Mouse (Mus musculus) kidney, adult 2 months (tissue): ENCODE measurements around the gene Trim27. TPM values are rescaled to one million over a fixed set of nuclear protein-coding genes. Genes with fewer than 3 reads are reported as not detected.

Experiments used
- DNase-seq: peaks from one replicate; pipeline ENCODE4 v3.0.0; 2021
- H3K27ac ChIP-seq: fragments of 200-500 bp; 2 replicates; pipeline ENCODE4 v1.5.1; 2012; ENCODE audit warnings: low read depth, low read length, control low read depth, inconsistent platforms; ENCODE audit not compliant: insufficient read depth
- H3K27me3 ChIP-seq: fragments of 200-500 bp; replicated peaks from 2 replicates; pipeline ENCODE4 v1.6.1; 2012; ENCODE audit warnings: mild to moderate bottlenecking, moderate library complexity, low read length, inconsistent platforms; ENCODE audit not compliant: control insufficient read depth, insufficient read depth
- H3K36me3 ChIP-seq: fragments of 200-500 bp; 2 replicates; pipeline ENCODE4 v1.6.1; 2012; ENCODE audit warnings: mild to moderate bottlenecking, moderate library complexity, low read length, inconsistent platforms; ENCODE audit not compliant: control insufficient read depth, insufficient read depth
- H3K4me1 ChIP-seq: fragments of 200-500 bp; 2 replicates; pipeline ENCODE4 v1.6.1; 2011; ENCODE audit warnings: low read length; ENCODE audit not compliant: control insufficient read depth, insufficient read depth
- H3K4me3 ChIP-seq: fragments of 200-500 bp; 2 replicates; pipeline ENCODE4 v1.5.1; 2011; ENCODE audit warnings: mild to moderate bottlenecking, low read depth, low read length, control low read depth; ENCODE audit not compliant: insufficient read depth
- CTCF ChIP-seq: fragments of 200-500 bp; conservative IDR thresholded peaks from 2 replicates; pipeline ENCODE4 v1.5.1; 2011; ENCODE audit warnings: low read depth, mild to moderate bottlenecking, control low read depth, low read length, moderate library complexity, mixed read lengths; ENCODE audit not compliant: insufficient read depth, insufficient read length
- POLR2A ChIP-seq: fragments of 200-500 bp; IDR thresholded peaks from one replicate; pipeline ENCODE4 v1.6.1; 2011; ENCODE audit warnings: low read depth, low read length, control low read depth
- WGBS: fragments of 180-500 bp; shearing (Covaris S2); methylation state at CpG from one replicate; pipeline ENCODE4 v1.1.7; 2018; 5-methylcytosine and 5-hydroxymethylcytosine counted together
- polyA plus RNA-seq: library from polyadenylated mRNA; depleted of rRNA; stranded (reverse); fragments of >200 nt; gene quantifications from 2 replicates; pipeline ENCODE4 v1.2.3, GENCODE M21; 2012

Gene Trim27
- polyA plus RNA-seq, 1 experiment = 30.2 TPM

DNA sequence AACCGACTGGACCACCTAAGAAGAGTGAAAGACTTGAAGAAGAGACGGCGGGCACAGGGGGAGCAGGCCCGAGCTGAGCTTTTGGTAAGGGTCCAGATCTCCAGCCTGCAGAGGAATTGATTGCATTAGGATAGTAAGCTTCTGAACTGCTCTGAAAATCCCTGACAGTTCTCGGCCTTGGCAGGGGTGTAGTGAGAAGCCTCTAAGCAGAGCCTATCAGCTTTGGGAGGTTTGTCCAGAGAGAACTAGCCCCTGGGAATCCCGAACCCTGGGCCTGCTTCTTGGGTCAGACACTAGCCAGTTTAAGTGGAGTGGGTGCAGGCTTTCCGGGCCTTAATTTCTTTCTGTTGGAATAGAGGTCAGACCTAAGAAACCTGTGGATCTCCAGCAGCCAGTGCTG is 2.8 kb downstream of the Trim27 start:
- Histone ChIP-seq H3K27me3 (no peaks in the 10 kb centered on the region), H3K36me3 (no peaks in the 10 kb centered on the region; the same call in 1 of the 2 replicates), H3K4me3 (no peak overlapping the region)

DNA sequence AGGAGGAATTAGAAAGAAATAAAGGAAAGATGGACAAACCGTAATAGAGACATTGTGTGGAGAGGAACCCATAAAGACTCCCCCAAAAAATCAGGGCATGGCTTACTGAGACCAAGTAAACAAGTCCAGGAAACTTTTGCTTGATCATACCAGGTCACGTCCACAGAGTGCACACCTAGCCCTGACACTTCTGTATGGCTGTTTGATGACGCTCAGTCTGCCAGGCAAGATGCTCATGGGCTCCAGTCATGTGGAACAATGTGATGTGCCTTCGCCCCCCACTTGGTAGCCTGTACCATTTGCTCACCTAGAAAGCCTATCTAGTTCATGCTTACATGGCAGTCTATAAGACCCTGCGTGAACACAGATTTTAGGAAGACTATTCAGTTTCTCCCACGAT is 3.8 kb downstream of the Trim27 start:
- H3K36me3 ChIP-seq = no peaks in the 10 kb centered on the region; the same call in 1 of the 2 replicates
- no peaks in the 10 kb centered on the region; the same call in 1 of the 2 replicates for H3K4me1 ChIP-seq
- TF ChIP-seq CTCF (no peak), POLR2A (no peak)
- 85% methylated on average over 6 of the region's 6 CpGs for WGBS
- DNase-seq = no peak
- no peaks in the 10 kb centered on the region for H3K27me3 ChIP-seq
- no peak overlapping the region for H3K27ac ChIP-seq
- H3K4me3 ChIP-seq = no peak overlapping the region

More for the DNA sequence above, 2.8 kb downstream of the Trim27 start:
- no peak for DNase-seq
- TF ChIP-seq POLR2A (no peak), CTCF (no peak)
- Histone ChIP-seq H3K4me1 (no peaks in the 10 kb centered on the region; the same call in 1 of the 2 replicates), H3K27ac (no peak overlapping the region)
- WGBS = 70% methylated on average over 7 of the region's 7 CpGs

DNA sequence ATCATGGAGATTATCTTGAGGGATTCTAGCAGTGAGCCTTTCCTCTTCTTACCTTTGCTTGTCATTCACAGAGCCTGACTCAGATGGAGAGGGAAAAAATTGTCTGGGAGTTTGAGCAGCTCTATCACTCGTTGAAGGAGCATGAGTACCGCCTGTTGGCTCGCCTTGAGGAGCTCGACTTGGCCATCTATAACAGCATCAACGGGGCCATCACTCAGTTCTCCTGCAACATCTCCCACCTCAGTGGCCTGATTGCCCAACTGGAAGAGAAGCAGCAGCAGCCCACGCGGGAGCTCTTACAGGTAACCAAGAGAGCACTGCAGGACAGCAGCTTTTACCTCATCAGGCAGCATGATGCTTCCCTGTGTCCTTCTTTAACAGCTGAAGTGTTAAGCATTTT is 4.4 kb downstream of the Trim27 start:
- no peaks in the 10 kb centered on the region; the same call in 1 of the 2 replicates for H3K4me1 ChIP-seq
- H3K4me3 ChIP-seq = no peak overlapping the region
- H3K36me3 ChIP-seq = peaks cover under 1% of the 10 kb centered on the region; the same call in 1 of the 2 replicates
- H3K27ac ChIP-seq = no peak overlapping the region
- no peaks in the 10 kb centered on the region for H3K27me3 ChIP-seq
- 90% methylated on average over 7 of the region's 7 CpGs for WGBS
- TF ChIP-seq POLR2A (no peak), CTCF (no peak)
- no peak for DNase-seq

DNA sequence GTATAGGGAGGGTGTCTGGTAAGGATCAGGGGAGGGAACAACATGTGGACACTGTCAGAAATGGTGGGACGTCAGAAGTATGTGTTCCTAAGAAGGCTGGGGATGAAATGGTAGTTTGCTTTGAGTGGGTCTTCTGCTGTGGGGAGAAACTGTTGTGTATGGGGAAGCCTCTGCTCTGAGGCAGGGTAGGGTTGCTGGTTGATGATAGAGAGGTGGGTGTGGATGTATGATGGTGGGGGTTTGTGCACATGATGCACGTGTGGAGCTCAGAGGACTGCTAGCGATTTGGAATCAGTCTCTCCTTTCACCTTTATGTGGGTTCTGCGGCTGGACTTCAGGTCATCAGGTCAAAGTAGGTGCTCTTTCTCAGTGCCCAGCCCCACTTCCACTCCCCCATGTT is 6.3 kb downstream of the Trim27 start:
- Histone ChIP-seq H3K4me1 (no peaks in the 10 kb centered on the region; the same call in 1 of the 2 replicates), H3K27me3 (no peaks in the 10 kb centered on the region), H3K4me3 (no peak overlapping the region), H3K36me3 (peaks cover 6% of the 10 kb centered on the region; the same call in 1 of the 2 replicates), H3K27ac (no peak overlapping the region)
- no peak for TF ChIP-seq POLR2A
- no peak for TF ChIP-seq CTCF
- DNase-seq = no peak
- 60% methylated on average over 4 of the region's 4 CpGs for WGBS

DNA sequence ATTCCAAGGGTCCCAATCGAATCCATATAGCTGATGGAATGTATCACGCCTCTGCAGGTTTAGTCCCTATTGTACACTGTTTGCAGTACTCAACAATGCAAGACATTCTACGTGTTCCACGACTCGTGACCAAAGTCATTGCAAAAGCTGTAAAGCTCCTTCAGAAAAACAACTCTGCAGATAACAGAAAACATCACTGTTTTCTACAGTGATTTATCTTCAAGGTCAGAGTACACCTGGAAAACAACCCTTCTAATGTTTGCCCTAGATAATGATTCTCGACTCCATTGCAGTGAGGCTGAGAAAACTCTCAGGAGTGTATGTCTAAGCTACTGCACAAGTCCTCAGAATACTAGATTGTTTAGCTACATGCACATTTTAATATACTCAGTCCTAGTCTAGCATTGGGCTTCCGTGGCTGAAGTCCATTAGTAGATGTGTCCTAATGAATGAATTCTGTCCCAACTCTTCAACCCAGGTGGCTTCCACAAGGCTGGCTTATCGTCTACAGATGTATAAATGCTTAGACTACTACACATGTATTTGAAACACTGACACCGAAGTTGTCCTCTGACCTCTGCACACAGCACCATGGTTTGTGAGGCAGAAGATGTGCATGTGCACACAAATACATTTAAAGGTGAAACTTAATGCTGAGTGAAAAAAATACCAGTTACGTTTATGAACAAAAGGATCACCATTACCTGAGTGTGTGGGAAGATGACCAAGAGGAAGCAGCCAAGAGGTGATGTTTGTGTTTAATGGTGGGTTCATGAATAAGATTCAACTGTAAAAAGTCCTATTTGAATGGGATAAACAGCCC is 16.4 kb downstream of the Trim27 start:
- H3K36me3 ChIP-seq = no peaks in the 10 kb centered on the region
- H3K4me1 ChIP-seq = no peaks in the 10 kb centered on the region
- H3K4me3 ChIP-seq = no peak overlapping the region
- 59% methylated on average over 10 of the region's 10 CpGs for WGBS
- DNase-seq = no peak
- H3K27ac ChIP-seq = no peak overlapping the region
- TF ChIP-seq CTCF = no peak
- no peak for TF ChIP-seq POLR2A
- H3K27me3 ChIP-seq = no peaks in the 10 kb centered on the region; the same call in 1 of the 2 replicates

DNA sequence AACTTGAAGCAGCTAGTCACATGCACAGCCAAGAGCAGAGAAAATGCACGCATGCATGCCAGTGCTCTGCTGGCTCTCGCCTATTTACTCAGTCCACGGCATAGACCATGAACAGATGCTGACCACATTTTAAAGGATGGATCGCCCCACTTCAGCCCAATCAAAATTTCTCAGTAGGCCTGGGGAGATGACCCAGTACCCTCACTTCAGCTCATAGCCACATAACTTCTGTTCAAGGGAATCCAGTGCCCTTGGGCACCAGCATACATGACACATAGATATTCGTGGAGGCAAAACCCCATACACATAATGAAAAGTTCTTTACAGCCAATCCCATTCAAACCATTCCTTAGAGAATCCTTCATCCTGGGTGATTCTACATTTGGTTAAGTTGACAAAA is 18.5 kb downstream of the Trim27 start:
- 70% methylated on average over 5 of the region's 5 CpGs for WGBS
- Histone ChIP-seq H3K4me3 (no peak overlapping the region), H3K27ac (no peak overlapping the region), H3K27me3 (no peaks in the 10 kb centered on the region; the same call in 1 of the 2 replicates), H3K36me3 (no peaks in the 10 kb centered on the region), H3K4me1 (no peaks in the 10 kb centered on the region)
- no peak for DNase-seq
- TF ChIP-seq CTCF (no peak), POLR2A (no peak)

DNA sequence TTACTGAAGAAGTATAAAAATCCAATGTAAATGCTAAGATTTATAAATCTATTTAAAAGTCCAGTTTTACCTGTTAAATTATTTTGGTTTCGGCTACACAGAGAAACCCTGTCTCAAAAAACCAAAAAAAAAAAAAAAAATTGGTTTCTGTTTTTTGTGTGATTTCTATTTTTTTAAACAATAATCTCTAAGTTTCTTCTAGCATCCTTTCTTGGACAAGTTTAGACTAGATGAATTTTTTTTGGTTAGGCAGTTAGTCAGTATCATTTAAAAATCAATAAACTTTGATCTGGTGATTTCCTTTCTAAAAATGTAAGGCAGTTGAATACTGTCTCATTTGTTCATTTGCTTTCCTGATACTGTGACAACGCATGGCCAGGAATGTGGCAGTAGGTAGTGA is 19.1 kb downstream of the Trim27 start:
- no peak for TF ChIP-seq POLR2A
- no peak for TF ChIP-seq CTCF
- no peak for DNase-seq
- H3K36me3 ChIP-seq = no peaks in the 10 kb centered on the region
- H3K4me1 ChIP-seq = no peaks in the 10 kb centered on the region
- 91% methylated on average over 2 of the region's 2 CpGs for whole genome bisulfite sequencing
- no peak overlapping the region for H3K4me3 ChIP-seq
- H3K27me3 ChIP-seq = no peaks in the 10 kb centered on the region; the same call in 1 of the 2 replicates
- no peak overlapping the region for H3K27ac ChIP-seq
